7 mouse cellular contexts compared by ENCODE assay signal in genomic region chrX:12857881-12858755, GRCm38 (mm10).
DNase-seq lines count a peak whose midpoint lies in the region; ATAC-seq and TF ChIP-seq lines count a peak whose summit lies in the region.

No protein-coding gene starts in this region.

- WGBS in forebrain, embryonic 11.5 days = 23% methylated on average over 17 of the region's 17 CpGs
- 16% methylated on average over 17 of the region's 17 CpGs for WGBS in hindbrain, embryonic 13.5 days

- TF ChIP-seq CTCF in CH12.LX (conservative IDR thresholded peaks at IDR 0.05 in 1 of 2, IDR thresholded peaks at IDR 0.05 in 1 of 2; ENCODE audit: low read depth in 2 of 2, low read length in 2 of 2) = no peak
- TF ChIP-seq CTCF in left cerebral cortex, adult 2 months (IDR thresholded peaks at IDR 0.05) = no peak

- H3K4me1 ChIP-seq in CH12.LX (ENCODE audit: control insufficient read depth in 1 of 2, insufficient read depth in 2 of 2) = peaks cover 10 to 37% of the 10 kb centered on the region in 2 experiments
- no peaks in the 10 kb centered on the region for H3K4me1 ChIP-seq in forebrain, embryonic 11.5 days (replicated peaks; ENCODE audit: control insufficient read depth, insufficient read depth, low read length)
- peaks cover 7% of the 10 kb centered on the region for H3K4me1 ChIP-seq in hindbrain, embryonic 13.5 days (replicated peaks)

- no peaks in the 10 kb centered on the region for H3K36me3 ChIP-seq in CH12.LX (replicated peaks in 1 of 2; ENCODE audit: control insufficient read depth in 1 of 2, insufficient read depth in 1 of 2, low read length in 1 of 2)
- H3K36me3 ChIP-seq in forebrain, embryonic 11.5 days (ENCODE audit: control insufficient read depth, insufficient read depth, low read length) = no peaks in the 10 kb centered on the region
- H3K36me3 ChIP-seq in hindbrain, embryonic 13.5 days = no peaks in the 10 kb centered on the region

- peak; percentile 84 for ATAC-seq in forebrain, embryonic 11.5 days (replicated peaks; ENCODE audit: low FRiP score)
- ATAC-seq in hindbrain, embryonic 13.5 days (ENCODE audit: low FRiP score) = peak; percentile 79

- H3K9me3 ChIP-seq in CH12.LX (replicated peaks; ENCODE audit: low read length) = no peaks in the 10 kb centered on the region
- H3K9me3 ChIP-seq in forebrain, embryonic 11.5 days (ENCODE audit: control insufficient read depth, low read length) = no peaks in the 10 kb centered on the region
- no peaks in the 10 kb centered on the region for H3K9me3 ChIP-seq in hindbrain, embryonic 13.5 days

- peak; percentile 44; the same call in 1 of the 2 replicates for TF ChIP-seq EP300 in CH12.LX (IDR thresholded peaks at IDR 0.05; ENCODE audit: low read length)

- H3K79me2 ChIP-seq in CH12.LX (replicated peaks; ENCODE audit: control insufficient read depth, extremely low read depth, insufficient read depth, poor library complexity, severe bottlenecking) = no peaks in the 10 kb centered on the region

- dilution Hi-C loops in CH12.LX (cut with MboI; ENCODE audit: extremely low pct_ligation_motif_present, extremely low pct_unique_long_range_greater_than_20kb, low sequenced_read_pairs) = no loop called here

- TF ChIP-seq RAD21 in CH12.LX (IDR thresholded peaks at IDR 0.05; ENCODE audit: low read depth, low read length) = no peak

- intact Hi-C loops in left cerebral cortex, adult 2 months (cut with DNase I) = no loop called here

- peak overlapping the region; percentile 80 for H3K9ac ChIP-seq in CH12.LX (ENCODE audit: insufficient read depth, low read depth)
- peak overlapping the region; percentile 32; the same call in 1 of the 2 replicates for H3K9ac ChIP-seq in forebrain, embryonic 11.5 days (ENCODE audit: low read length)
- H3K9ac ChIP-seq in hindbrain, embryonic 13.5 days = peak overlapping the region; percentile 60

- peak overlapping the region; percentile 88 for H3K27ac ChIP-seq in CH12.LX (ENCODE audit: insufficient read depth, low read depth)
- peak overlapping the region; percentile 87 for H3K27ac ChIP-seq in forebrain, embryonic 11.5 days (ENCODE audit: low read depth, low read length)
- H3K27ac ChIP-seq in hindbrain, embryonic 13.5 days = peak overlapping the region; percentile 92
- H3K27ac ChIP-seq in left cerebral cortex, adult 2 months = peak overlapping the region; percentile 38; the same call in 1 of the 2 replicates

- peak; percentile 51; the same call in 1 of the 2 replicates for TF ChIP-seq POLR2A in CH12.LX (IDR thresholded peaks at IDR 0.05; ENCODE audit: low read depth, low read length)

- peak overlapping the region; percentile 65 for H3K4me2 ChIP-seq in CH12.LX (ENCODE audit: insufficient read depth, low read depth, poor library complexity, severe bottlenecking)
- peak overlapping the region; percentile 40; the same call in 1 of the 2 replicates for H3K4me2 ChIP-seq in forebrain, embryonic 11.5 days (ENCODE audit: low read depth, low read length, severe bottlenecking)
- H3K4me2 ChIP-seq in hindbrain, embryonic 13.5 days = peak overlapping the region; percentile 48

- peak; percentile 76 for DNase-seq in CH12.LX (ENCODE audit: extremely low read depth)
- DNase-seq in ZHBTc4 (ENCODE audit: low read depth, low spot score) = peak; percentile 77
- DNase-seq in forebrain, embryonic 11.5 days (ENCODE audit: low spot score) = peak; percentile 69
- DNase-seq in left cerebral cortex, adult 2 months (ENCODE audit: extremely low spot score in 1 of 2, low spot score in 2 of 2) = peak; percentile 17 to 19
- DNase-seq in lung, postnatal 36 days = peak; percentile 46
- DNase-seq in retina, postnatal 1 day = peak; percentile 67

- peak overlapping the region; percentile 33 to 52 (median 44) for H3K4me3 ChIP-seq in CH12.LX (replicated peaks in 1 of 3; ENCODE audit: low read depth in 2 of 3, low read length in 2 of 3, poor library complexity in 1 of 3)
- peak overlapping the region; percentile 8; the same call in 1 of the 2 replicates for H3K4me3 ChIP-seq in forebrain, embryonic 11.5 days (ENCODE audit: low read depth, low read length)
- H3K4me3 ChIP-seq in hindbrain, embryonic 13.5 days = peak overlapping the region; percentile 15; the same call in 1 of the 2 replicates
- H3K4me3 ChIP-seq in left cerebral cortex, adult 2 months = peak overlapping the region; percentile 41

- H3K27me3 ChIP-seq in CH12.LX (replicated peaks) = no peaks in the 10 kb centered on the region
- H3K27me3 ChIP-seq in forebrain, embryonic 11.5 days (ENCODE audit: control insufficient read depth, insufficient read depth, low read length) = no peaks in the 10 kb centered on the region
- H3K27me3 ChIP-seq in hindbrain, embryonic 13.5 days = no peaks in the 10 kb centered on the region

- in situ Hi-C loops in CH12.LX (cut with MboI; ENCODE audit: low pct_ligation_motif_present, low pct_unique_long_range_greater_than_20kb, low sequenced_read_pairs) = no loop called here

TF ChIP-seq in CH12.LX, 34 proteins besides CTCF, POLR2A, EP300 and RAD21:
- TF ChIP-seq IRF4 (IDR thresholded peaks at IDR 0.05; ENCODE audit: low read depth, low read length) (peak; percentile 69), USF2 (conservative IDR thresholded peaks at IDR 0.05; ENCODE audit: low read depth, low read length) (no peak), ELF1 (IDR thresholded peaks at IDR 0.05; ENCODE audit: low read depth, low read length) (peak; percentile 44; the same call in 1 of the 2 replicates), USF1 (IDR thresholded peaks at IDR 0.05; ENCODE audit: low read depth, low read length) (no peak), POLR2AphosphoS2 (IDR thresholded peaks at IDR 0.05; ENCODE audit: low read depth, low read length) (no peak), ZC3H11A (IDR thresholded peaks at IDR 0.05; ENCODE audit: low read depth, low read length) (no peak), SIN3A (IDR thresholded peaks at IDR 0.05; ENCODE audit: low read length) (0 out of 2 replicates have a peak, but pooled peaks have one; percentile 29), MAX (IDR thresholded peaks at IDR 0.05; ENCODE audit: low read length) (no peak), MEF2A (IDR thresholded peaks at IDR 0.05; ENCODE audit: borderline replicate concordance, low read depth, low read length) (peak; percentile 76), CHD2 (IDR thresholded peaks at IDR 0.05; ENCODE audit: low read length) (no peak; the same call in 1 of the 2 replicates), NELFE (IDR thresholded peaks at IDR 0.05; ENCODE audit: low read depth, low read length) (peak; percentile 16; the same call in 1 of the 2 replicates), TBP (conservative IDR thresholded peaks at IDR 0.05; ENCODE audit: low read depth, low read length) (peak; percentile 67), TCF12 (IDR thresholded peaks at IDR 0.05; ENCODE audit: low read depth, low read length) (peak; percentile 60; the same call in 1 of the 2 replicates), NRF1 (IDR thresholded peaks at IDR 0.05; ENCODE audit: low read depth, low read length) (peak; percentile 10; the same call in 1 of the 2 replicates), ZMIZ1 (IDR thresholded peaks at IDR 0.05; ENCODE audit: low read depth, low read length) (no peak; the same call in 1 of the 2 replicates), MYC (IDR thresholded peaks at IDR 0.05; ENCODE audit: low read depth, low read length) (no peak), CHD1 (IDR thresholded peaks at IDR 0.05; ENCODE audit: low read depth, low read length) (no peak), MXI1 (IDR thresholded peaks at IDR 0.05; ENCODE audit: low read depth, low read length) (no peak), MAZ (IDR thresholded peaks at IDR 0.05; ENCODE audit: low read depth, low read length) (peak; percentile 58)

Comparison
In these comparisons a context has a peak if more than half of its experiments do, and no peak if none do; other contexts are left out.
1. Peak in every context shown above with its lines: DNase-seq, ATAC-seq, H3K4me3 ChIP-seq and H3K27ac ChIP-seq.
2. DNase-seq: peak in every context shown above with its lines; median percentile 77 in ZHBTc4; 76 in CH12.LX; 69 in forebrain, embryonic 11.5 days; 67 in retina, postnatal 1 day; 46 in lung, postnatal 36 days; 18 in left cerebral cortex, adult 2 months.
3. H3K27ac ChIP-seq: peak in every context shown above with its lines; median percentile 92 in hindbrain, embryonic 13.5 days; 88 in CH12.LX; 87 in forebrain, embryonic 11.5 days; 38 in left cerebral cortex, adult 2 months.